15 mouse cellular contexts compared by ENCODE assay signal in genomic region chr6:17875606-17876005, GRCm38 (mm10).
DNase-seq lines count a peak whose midpoint lies in the region; ATAC-seq and TF ChIP-seq lines count a peak whose summit lies in the region.
"Had no signal": no experiment of that assay in that cellular context is flagged by ENCODE, and none has a peak within 500 bp of the region (broad histone marks: within the 10 kb centered on the region; RNA-seq: fewer than 3 reads in every experiment).

No protein-coding gene starts in this region.

- H3K27ac ChIP-seq in limb, embryonic 12.5 days, result peak overlapping the region; percentile 77
- H3K27ac ChIP-seq in limb, embryonic 10.5 days, result no peak overlapping the region
- H3K27ac ChIP-seq in forebrain, embryonic 14.5 days (ENCODE audit: low read depth, low read length), result 0 out of 2 replicates have a peak overlapping the region, but pooled peaks have one; percentile 30
- H3K27ac ChIP-seq in midbrain, postnatal 0 days (ENCODE audit: low read depth, low read length), result peak overlapping the region; percentile 68
- H3K27ac ChIP-seq: embryonic facial prominence, embryonic 12.5 days; macrophage had no signal

- ATAC-seq in limb, embryonic 12.5 days (ENCODE audit: insufficient number of reproducible peaks, insufficient read depth, low FRiP score, low TSS enrichment, low read depth), result no peak
- ATAC-seq in forebrain, embryonic 14.5 days, result 0 out of 2 replicates have a peak, but pooled peaks have one; percentile 9
- ATAC-seq in midbrain, postnatal 0 days (ENCODE audit: low FRiP score), result 0 out of 2 replicates have a peak, but pooled peaks have one; percentile 36

- H3K9me3 ChIP-seq in limb, embryonic 12.5 days, result no peaks in the 10 kb centered on the region
- H3K9me3 ChIP-seq in limb, embryonic 10.5 days (replicated peaks), result no peaks in the 10 kb centered on the region
- no peaks in the 10 kb centered on the region for H3K9me3 ChIP-seq in forebrain, embryonic 14.5 days (replicated peaks; ENCODE audit: control insufficient read depth, low read length)
- no peaks in the 10 kb centered on the region for H3K9me3 ChIP-seq in midbrain, postnatal 0 days (ENCODE audit: low read length)
- H3K9me3 ChIP-seq: embryonic facial prominence, embryonic 12.5 days; G1E had no signal

- 47% methylated on average over 7 of the region's 7 CpGs for WGBS in limb, embryonic 12.5 days
- WGBS in limb, embryonic 10.5 days, result 82% methylated on average over 7 of the region's 7 CpGs
- WGBS in forebrain, embryonic 14.5 days, result 73% methylated on average over 7 of the region's 7 CpGs
- 41% methylated on average over 7 of the region's 7 CpGs for WGBS in midbrain, postnatal 0 days

- 0 out of 2 replicates have a peak overlapping the region, but pooled peaks have one; percentile 6 for H3K4me2 ChIP-seq in limb, embryonic 12.5 days
- H3K4me2 ChIP-seq in forebrain, embryonic 14.5 days (ENCODE audit: low read length), result no peak overlapping the region
- H3K4me2 ChIP-seq in midbrain, postnatal 0 days (ENCODE audit: low read depth, low read length, poor library complexity, severe bottlenecking), result no peak overlapping the region
- H3K4me2 ChIP-seq: embryonic facial prominence, embryonic 12.5 days had no signal

- H3K4me3 ChIP-seq in limb, embryonic 12.5 days (replicated peaks), result no peak overlapping the region
- no peak overlapping the region for H3K4me3 ChIP-seq in limb, embryonic 10.5 days
- H3K4me3 ChIP-seq in forebrain, embryonic 14.5 days (ENCODE audit: low read depth, low read length), result no peak overlapping the region
- H3K4me3 ChIP-seq in midbrain, postnatal 0 days (ENCODE audit: low read depth, low read length), result no peak overlapping the region
- H3K4me3 ChIP-seq: embryonic facial prominence, embryonic 12.5 days had no signal

- no peak overlapping the region for H3K9ac ChIP-seq in limb, embryonic 12.5 days (replicated peaks)
- no peak overlapping the region for H3K9ac ChIP-seq in forebrain, embryonic 14.5 days (ENCODE audit: low read length)
- 0 out of 2 replicates have a peak overlapping the region, but pooled peaks have one; percentile 19 for H3K9ac ChIP-seq in midbrain, postnatal 0 days (replicated peaks; ENCODE audit: low read length, poor library complexity, severe bottlenecking)
- H3K9ac ChIP-seq: embryonic facial prominence, embryonic 12.5 days had no signal

- H3K36me3 ChIP-seq in limb, embryonic 12.5 days, result no peaks in the 10 kb centered on the region
- H3K36me3 ChIP-seq in limb, embryonic 10.5 days, result no peaks in the 10 kb centered on the region
- H3K36me3 ChIP-seq in forebrain, embryonic 14.5 days (ENCODE audit: control insufficient read depth, insufficient read depth, low read length), result peaks cover 10% of the 10 kb centered on the region
- H3K36me3 ChIP-seq in midbrain, postnatal 0 days (ENCODE audit: insufficient read depth, low read length), result 0 out of 2 replicates have a peak, but pooled peaks cover 10% of the 10 kb centered on the region
- H3K36me3 ChIP-seq: embryonic facial prominence, embryonic 12.5 days had no signal

- no peak for TF ChIP-seq CTCF in brain, embryonic 14.5 days (IDR thresholded peaks at IDR 0.05; ENCODE audit: borderline replicate concordance, extremely low read depth, insufficient read depth, insufficient read length)
- no peak for TF ChIP-seq CTCF in midbrain, postnatal 0 days (IDR thresholded peaks at IDR 0.05)

- peaks cover 19% of the 10 kb centered on the region for H3K4me1 ChIP-seq in limb, embryonic 12.5 days (replicated peaks)
- peaks cover 17% of the 10 kb centered on the region for H3K4me1 ChIP-seq in limb, embryonic 10.5 days
- no peaks in the 10 kb centered on the region for H3K4me1 ChIP-seq in forebrain, embryonic 14.5 days (ENCODE audit: control insufficient read depth, insufficient read depth, low read length)
- H3K4me1 ChIP-seq in midbrain, postnatal 0 days (ENCODE audit: insufficient read depth, low read length), result 0 out of 2 replicates have a peak, but pooled peaks cover 4% of the 10 kb centered on the region

- no peak for TF ChIP-seq POLR2A in brain, embryonic 14.5 days (IDR thresholded peaks at IDR 0.05; ENCODE audit: borderline replicate concordance, extremely low read depth, insufficient read depth, insufficient read length, poor library complexity, severe bottlenecking)

- no peak for DNase-seq in limb, embryonic 10.5 days (ENCODE audit: low spot score)
- peak; percentile 23 for DNase-seq in brain, embryonic 14.5 days (ENCODE audit: low read depth)
- DNase-seq in forebrain, embryonic 14.5 days (ENCODE audit: low spot score), result no peak
- peak; percentile 5 for DNase-seq in midbrain, postnatal 0 days (ENCODE audit: low spot score)
- no peak for DNase-seq in spleen, adult 18-20 months
- DNase-seq in thymus, postnatal 14 days, result no peak
- DNase-seq: cerebellum, adult 18-20 months; gastrocnemius, postnatal 36 days; kidney, postnatal 4 days; liver; thymus, adult 18-20 months had no signal

- H3K27me3 ChIP-seq in limb, embryonic 12.5 days, result no peaks in the 10 kb centered on the region
- no peaks in the 10 kb centered on the region for H3K27me3 ChIP-seq in limb, embryonic 10.5 days (ENCODE audit: low read depth, poor library complexity, severe bottlenecking)
- no peaks in the 10 kb centered on the region for H3K27me3 ChIP-seq in forebrain, embryonic 14.5 days (replicated peaks; ENCODE audit: control insufficient read depth, insufficient read depth, low read length)
- H3K27me3 ChIP-seq in midbrain, postnatal 0 days (ENCODE audit: insufficient read depth, low read length), result no peaks in the 10 kb centered on the region
- H3K27me3 ChIP-seq: embryonic facial prominence, embryonic 12.5 days had no signal

Comparison
In these comparisons a context has a peak if more than half of its experiments do, and no peak if none do; other contexts are left out.
1. DNase-seq: peak in brain, embryonic 14.5 days (single experiment) and midbrain, postnatal 0 days (single experiment); none in limb, embryonic 10.5 days (single experiment), forebrain, embryonic 14.5 days (single experiment), spleen, adult 18-20 months (0 of 2) and thymus, postnatal 14 days (single experiment).